Mouse (Mus musculus) frontal cortex, adult 2 months (tissue): ENCODE results near the gene Hist1h2ao. TPM values are rescaled to one million over a fixed set of nuclear protein-coding genes. Genes with fewer than 3 reads are reported as not detected.

Source experiments
- polyA plus RNA-seq: library from polyadenylated mRNA; depleted of rRNA; stranded (reverse); fragments of >200 nt; gene quantifications from 2 replicates; pipeline ENCODE4 v1.2.3, GENCODE M21; 2012; rRNA removed

Gene Hist1h2ao
- polyA plus RNA-seq, 1 experiment: not detected

Other genes starting within 250 kb of the Hist1h2ao start
- 0.29 TPM in 1 of 2 replicates, not detected in the other for gene Olfr1364, start 228.7 kb upstream of the Hist1h2ao start, polyA plus RNA-seq
- gene Olfr1362, start 196.4 kb upstream of the Hist1h2ao start, polyA plus RNA-seq: not detected in 2 replicates
- gene Olfr11, start 167.9 kb upstream of the Hist1h2ao start, polyA plus RNA-seq: not detected in 2 replicates
- not detected in 2 replicates for gene Olfr1361, start 147.1 kb upstream of the Hist1h2ao start, polyA plus RNA-seq
- gene Olfr1360, start 133.1 kb upstream of the Hist1h2ao start, polyA plus RNA-seq: not detected in 2 replicates
- not detected in 2 replicates for gene Olfr1359, start 112.4 kb upstream of the Hist1h2ao start, polyA plus RNA-seq
- gene Hist1h2bl, start 94.3 kb upstream of the Hist1h2ao start, polyA plus RNA-seq: not detected in 2 replicates
- gene Hist1h2ai, start 94.0 kb upstream of the Hist1h2ao start, polyA plus RNA-seq: 1.2 and 1.5 TPM in 2 replicates
- 1.8 TPM in 2 replicates for gene Hist1h3h, start 92.8 kb upstream of the Hist1h2ao start, polyA plus RNA-seq
- 0.52 and 0.80 TPM in 2 replicates for gene Hist1h2bm, start 88.4 kb upstream of the Hist1h2ao start, polyA plus RNA-seq
- 3.3 and 4.1 TPM in 2 replicates for gene Hist1h4j, start 75.4 kb upstream of the Hist1h2ao start, polyA plus RNA-seq
- gene Hist1h4k, start 60.0 kb upstream of the Hist1h2ao start, polyA plus RNA-seq: 12.6 and 16.6 TPM in 2 replicates
- 1.1 and 1.7 TPM in 2 replicates for gene Hist1h2ak, start 56.6 kb upstream of the Hist1h2ao start, polyA plus RNA-seq
- gene Hist1h2bn, start 56.3 kb upstream of the Hist1h2ao start, polyA plus RNA-seq: 0.82 and 1.9 TPM in 2 replicates
- 0.18 and 0.71 TPM in 2 replicates for gene Hist1h1b, start 29.8 kb upstream of the Hist1h2ao start, polyA plus RNA-seq
- gene Hist1h3i, start 27.1 kb upstream of the Hist1h2ao start, polyA plus RNA-seq: 3.1 and 4.5 TPM in 2 replicates
- not detected in 2 replicates for gene Hist1h2an, start 23.2 kb upstream of the Hist1h2ao start, polyA plus RNA-seq
- 0.32 and 0.57 TPM in 2 replicates for gene Hist1h2bp, start 23.0 kb upstream of the Hist1h2ao start, polyA plus RNA-seq
- gene Hist1h2bq, start 268 bp upstream of the Hist1h2ao start, polyA plus RNA-seq: 1.5 and 1.9 TPM in 2 replicates
- gene Hist1h4m, start 1.3 kb downstream of the Hist1h2ao start, polyA plus RNA-seq: not detected in 2 replicates
- 12.0 and 12.7 TPM in 2 replicates for gene Hist1h4n, start 21.7 kb downstream of the Hist1h2ao start, polyA plus RNA-seq
- gene Hist1h2ap, start 23.0 kb downstream of the Hist1h2ao start, polyA plus RNA-seq: 3.5 and 3.9 TPM in 2 replicates
- gene Hist1h2br, start 23.3 kb downstream of the Hist1h2ao start, polyA plus RNA-seq: 0.21 and 0.96 TPM in 2 replicates
- 2.2 and 2.6 TPM in 2 replicates for gene Zfp184, start 134.6 kb downstream of the Hist1h2ao start, polyA plus RNA-seq
- not detected in 2 replicates for gene Pom121l2, start 170.7 kb downstream of the Hist1h2ao start, polyA plus RNA-seq
- gene Prss16, start 199.3 kb downstream of the Hist1h2ao start, polyA plus RNA-seq: 0.56 and 1.4 TPM in 2 replicates
- gene Hist1h2ah, start 225.1 kb downstream of the Hist1h2ao start, polyA plus RNA-seq: 0.80 TPM in 1 of 2 replicates, not detected in the other
- 0.36 and 0.65 TPM in 2 replicates for gene Hist1h2bk, start 225.4 kb downstream of the Hist1h2ao start, polyA plus RNA-seq
- gene Hist1h4i, start 230.9 kb downstream of the Hist1h2ao start, polyA plus RNA-seq: 12.2 and 13.3 TPM in 2 replicates
- 0.36 and 0.38 TPM in 2 replicates for gene Hist1h2ag, start 232.5 kb downstream of the Hist1h2ao start, polyA plus RNA-seq
- gene Hist1h2bj, start 232.7 kb downstream of the Hist1h2ao start, polyA plus RNA-seq: 0.78 and 1.6 TPM in 2 replicates